Mouse (Mus musculus) G1E-ER4 (cell line): Measurements from ENCODE around the gene Mgst2. TPM values are rescaled to one million over a fixed set of nuclear protein-coding genes. Genes with fewer than 3 reads are reported as not detected.

Experiments
- GATA1 ChIP-seq: IDR thresholded peaks from one replicate; pipeline ENCODE4 v1.8.0; 2012; ENCODE audit warnings: low read length, inconsistent platforms
- polyA plus RNA-seq: library from polyadenylated mRNA; stranded (reverse); fragments of >175 nt; gene quantifications from 2 replicates; pipeline ENCODE4 v1.2.3, GENCODE M21; 2012

Mgst2 gene
- polyA plus RNA-seq, 1 experiment, result 0.13 TPM

DNA sequence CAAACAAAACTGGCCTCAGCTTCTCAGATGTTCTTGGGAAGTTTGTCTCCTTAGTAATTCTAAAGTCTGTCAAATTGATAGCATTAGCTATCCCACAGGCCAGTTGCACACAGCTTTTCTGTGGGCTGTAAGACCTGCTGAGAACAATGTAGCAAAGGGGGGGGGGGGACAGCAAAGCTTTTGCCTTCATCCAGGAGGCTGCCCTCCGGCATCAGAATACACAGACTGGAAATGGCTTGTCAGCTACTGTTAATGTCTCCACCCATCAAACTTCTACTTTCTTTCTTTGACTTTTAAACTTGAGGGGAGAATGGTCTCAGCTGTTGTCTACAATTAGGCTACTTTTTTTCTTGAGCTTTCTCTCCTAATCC, 48.2 kb downstream of the Mgst2 start:
- TF ChIP-seq GATA1, result no peak

DNA sequence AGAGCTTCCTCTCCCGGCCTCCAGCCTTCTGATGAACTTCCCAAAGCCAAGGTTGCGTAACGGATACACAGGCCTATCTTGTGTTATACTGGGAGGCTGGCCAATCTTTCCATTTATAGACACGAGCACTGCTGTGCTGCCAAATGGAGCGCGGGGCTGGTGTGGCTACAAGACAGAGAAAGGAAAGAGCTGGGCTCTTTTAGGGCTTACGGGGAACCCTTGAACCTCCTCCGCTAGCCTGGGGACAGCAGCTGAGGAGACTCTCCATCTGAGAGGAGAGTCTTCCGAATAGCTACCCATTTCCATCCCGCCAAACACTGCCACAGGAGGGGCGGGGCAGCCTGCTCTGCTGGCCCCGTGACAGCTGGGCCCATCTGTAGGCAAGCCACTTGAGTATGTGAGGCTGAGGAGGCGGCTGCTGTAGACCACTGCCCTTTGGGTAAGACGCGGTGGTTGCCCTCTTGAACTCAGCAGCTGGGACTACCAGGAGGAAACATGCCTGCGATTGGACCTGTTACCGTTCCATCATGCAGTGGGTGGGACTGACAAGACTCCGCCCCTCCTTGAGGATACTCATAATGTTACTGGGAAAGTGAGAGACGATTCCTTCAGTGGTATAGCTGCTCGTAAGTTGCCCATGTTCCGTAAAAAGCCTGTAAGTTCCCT, 48.7 kb downstream of the Mgst2 start:
- TF ChIP-seq GATA1, result no peak

DNA sequence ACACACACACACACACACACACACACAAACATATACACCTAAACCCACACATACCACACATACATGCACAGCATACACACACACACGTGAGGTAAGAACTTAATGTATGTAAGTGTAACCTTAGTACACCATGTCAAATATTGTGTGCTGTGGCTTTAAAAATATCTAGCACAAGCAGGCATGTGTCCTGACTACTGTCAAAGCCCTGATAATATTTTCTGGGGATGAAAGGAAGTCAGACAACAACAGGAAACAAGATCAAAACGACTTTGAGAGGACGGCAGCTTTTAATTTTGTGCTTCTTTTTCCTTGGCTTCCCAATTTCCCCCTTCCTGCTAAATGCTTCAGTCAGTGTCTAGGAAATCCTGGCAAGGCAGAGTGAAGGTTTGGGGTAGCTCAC, 52.2 kb downstream of the Mgst2 start:
- TF ChIP-seq GATA1, result no peak

DNA sequence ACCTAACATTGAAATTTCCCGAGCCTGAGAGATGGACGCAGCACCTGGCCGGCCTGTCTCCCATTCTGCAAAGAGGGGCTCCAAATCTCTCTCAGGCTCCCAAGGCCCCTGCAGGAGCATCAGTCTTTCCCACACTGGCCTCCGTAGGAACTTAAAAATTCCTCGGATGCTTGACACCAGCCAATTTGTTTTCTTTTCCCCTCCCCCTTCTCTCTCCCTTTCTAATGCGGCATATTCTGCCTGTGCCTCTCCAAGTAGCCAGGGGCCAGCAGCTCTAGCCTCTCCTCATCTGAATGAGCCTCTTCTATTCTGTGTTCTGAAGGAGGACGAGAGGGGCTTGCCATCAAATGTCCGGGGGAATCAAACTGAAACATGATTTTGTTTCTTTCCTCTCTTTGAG, 53.1 kb downstream of the Mgst2 start:
- no peak for TF ChIP-seq GATA1

DNA sequence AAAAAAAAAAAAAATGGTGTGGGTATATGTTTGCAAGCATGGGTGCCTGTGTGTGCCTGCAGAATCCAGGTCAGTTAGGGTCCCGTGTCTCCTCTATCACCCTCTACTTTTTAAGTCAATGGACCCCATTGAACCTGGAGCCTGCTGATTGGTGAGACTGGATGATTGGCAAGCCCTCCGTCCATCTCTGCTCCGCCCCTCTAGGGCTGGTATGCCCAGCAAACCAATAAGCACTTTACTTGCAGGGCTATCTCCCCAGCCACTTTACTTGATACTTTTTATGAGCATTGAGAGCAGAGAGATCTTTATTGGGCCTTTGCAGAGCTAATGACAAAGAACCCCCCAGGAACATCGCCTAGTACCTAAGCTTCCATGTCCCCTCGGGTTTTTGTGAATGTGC, 54.3 kb downstream of the Mgst2 start:
- TF ChIP-seq GATA1, result no peak

DNA sequence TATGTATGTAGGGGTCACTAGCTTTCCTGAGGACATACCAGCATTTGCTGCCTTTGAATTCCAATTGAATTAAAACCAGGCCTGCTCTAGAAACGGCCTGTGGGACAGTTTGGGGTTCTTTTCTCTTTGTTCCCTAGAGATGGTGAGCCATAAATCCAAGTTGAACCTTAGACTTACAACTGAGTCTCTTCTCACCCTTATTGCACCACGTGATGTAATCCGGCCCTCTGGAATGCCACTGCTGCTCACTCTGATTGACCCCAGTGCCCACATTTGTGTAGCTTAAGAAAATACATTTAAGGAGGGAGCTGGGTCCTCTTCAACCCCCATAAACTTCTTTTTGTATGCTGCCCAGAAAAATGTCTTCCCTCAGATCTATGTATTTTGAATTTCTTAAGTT, 57.3 kb downstream of the Mgst2 start:
- no peak for TF ChIP-seq GATA1

DNA sequence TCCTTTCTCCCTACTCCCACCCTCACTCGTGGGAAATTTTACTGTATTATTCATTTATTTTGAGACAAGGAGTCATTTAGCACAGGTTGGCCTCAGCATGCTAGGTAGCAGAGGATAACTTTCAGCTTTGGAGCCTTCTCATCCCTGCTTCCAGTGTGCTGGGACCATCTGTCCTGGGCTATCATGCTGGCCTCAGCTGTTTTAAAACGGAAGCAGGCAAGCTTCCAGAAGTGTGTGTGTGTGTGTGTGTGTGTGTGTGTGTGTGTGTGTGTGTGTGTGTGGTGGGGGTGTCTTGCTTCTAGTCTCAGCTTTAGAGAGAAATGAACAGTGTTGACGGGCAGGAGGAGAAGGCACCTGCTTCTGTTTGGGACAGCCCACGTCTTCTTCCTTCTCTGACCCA, 57.7 kb downstream of the Mgst2 start:
- no peak for TF ChIP-seq GATA1

DNA sequence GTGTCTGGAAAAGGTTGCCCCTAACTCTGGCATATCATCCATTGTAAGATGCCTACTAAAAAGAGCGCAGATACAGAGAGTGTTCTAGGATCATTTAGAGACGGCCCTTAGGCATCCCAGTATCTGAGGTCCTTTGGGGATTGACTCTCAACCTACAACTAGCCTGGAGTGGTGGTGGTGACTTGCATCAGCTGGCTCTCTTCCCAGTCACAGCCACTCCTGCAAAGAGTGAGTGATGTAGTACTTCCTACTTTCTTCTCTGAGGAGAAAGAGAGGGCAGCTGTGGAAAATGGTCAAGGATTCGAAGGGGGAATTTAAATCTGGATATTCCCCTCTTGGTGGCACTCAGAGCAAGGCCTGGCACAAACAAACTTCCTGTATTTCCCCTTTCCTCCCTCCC, 59.2 kb downstream of the Mgst2 start:
- no peak for TF ChIP-seq GATA1

DNA sequence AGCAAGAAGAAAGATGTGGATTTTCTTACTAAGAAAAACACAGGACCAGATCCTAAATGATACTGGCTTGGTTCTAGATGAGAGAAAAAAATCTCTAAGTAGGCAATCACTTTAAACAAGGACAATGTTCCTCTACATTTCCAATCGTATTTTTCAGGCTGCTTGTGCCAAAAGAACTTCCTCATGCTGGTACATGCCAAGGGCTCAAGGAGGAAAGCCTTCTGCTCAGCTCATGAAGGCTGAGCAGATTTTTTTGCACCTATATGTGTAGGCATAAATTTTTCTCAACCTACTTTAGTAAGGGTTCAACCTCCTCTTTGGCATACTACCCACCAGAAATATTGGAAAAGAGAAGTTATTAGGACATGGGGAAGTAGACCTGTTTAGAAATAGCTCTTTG, 59.8 kb downstream of the Mgst2 start:
- no peak for TF ChIP-seq GATA1

DNA sequence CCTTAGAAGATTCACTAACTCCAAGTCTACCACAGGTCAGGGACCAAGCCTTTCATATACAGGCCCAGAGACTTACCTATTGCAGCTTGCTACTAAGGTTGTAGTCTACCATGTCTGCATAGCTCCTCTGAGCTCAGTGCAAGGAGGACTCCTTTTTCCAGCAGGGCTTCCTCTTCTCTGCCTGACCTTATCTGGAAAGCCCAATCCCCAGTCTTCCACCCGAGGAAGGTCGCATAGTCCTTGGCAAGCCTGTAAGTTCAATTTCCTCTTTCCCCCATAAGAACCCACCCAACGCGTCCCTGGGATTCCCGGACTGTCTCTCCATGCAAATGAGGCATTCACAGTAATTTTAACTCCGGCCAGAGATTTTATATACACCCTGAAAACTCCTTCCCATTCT, 66.1 kb downstream of the Mgst2 start:
- TF ChIP-seq GATA1, result no peak

DNA sequence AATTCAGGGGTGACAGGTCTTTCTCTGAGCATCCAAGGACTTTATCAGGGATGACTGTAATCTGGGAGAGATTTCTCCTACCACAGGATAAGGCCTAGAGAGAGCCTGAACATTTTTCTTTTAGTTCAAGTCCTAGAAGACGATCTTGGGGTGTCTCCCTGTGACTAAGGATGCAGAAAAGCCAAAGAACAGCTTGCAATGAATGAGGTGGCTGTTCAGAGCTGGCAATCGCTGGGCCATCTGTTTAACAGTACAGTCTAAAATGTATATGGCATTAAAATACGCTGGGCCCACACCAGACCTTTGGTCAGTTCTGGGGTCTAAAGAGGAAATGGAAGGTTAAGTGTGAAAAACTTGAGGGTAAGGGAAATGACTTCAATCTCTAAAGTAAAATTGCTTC, 67.3 kb downstream of the Mgst2 start:
- TF ChIP-seq GATA1, result no peak

DNA sequence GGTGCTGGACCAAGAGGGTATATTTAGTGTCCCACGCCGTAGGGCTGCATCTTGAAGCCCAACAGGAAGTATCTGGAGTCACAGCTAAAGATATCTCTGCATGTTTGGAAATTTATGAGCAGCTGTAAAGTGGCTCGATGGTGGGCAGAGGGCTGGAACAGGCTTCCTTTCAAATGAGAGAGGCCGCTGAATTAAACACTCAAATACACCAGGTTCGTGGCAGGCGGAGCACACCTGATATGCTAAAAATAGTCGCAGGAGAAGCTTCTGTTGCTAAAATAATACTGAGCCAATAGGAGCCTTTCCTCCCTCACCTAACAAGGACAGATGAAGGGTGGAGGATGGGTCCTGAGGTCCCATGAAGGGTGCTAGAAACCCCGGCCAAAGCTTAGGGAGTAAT, 67.8 kb downstream of the Mgst2 start:
- no peak for TF ChIP-seq GATA1

DNA sequence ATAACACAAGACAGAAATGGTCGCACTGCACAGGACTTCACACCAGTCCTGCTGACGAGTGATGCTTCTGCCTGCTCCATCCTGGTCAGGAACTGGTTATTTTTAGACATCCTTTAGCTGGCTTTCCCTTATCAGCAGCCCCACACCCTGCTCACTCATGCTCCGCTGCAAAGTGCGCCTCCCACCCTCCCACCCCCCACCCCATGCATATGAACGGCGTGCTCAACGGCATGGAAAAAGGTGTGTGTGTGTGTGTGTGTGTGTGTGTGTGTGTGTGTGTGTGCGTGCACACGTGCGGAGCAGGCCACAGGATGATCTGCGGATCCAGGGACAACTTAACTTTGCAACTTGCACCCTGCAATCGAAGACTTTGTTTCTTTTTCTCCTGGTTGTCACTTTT, 68.3 kb downstream of the Mgst2 start:
- no peak for TF ChIP-seq GATA1

DNA sequence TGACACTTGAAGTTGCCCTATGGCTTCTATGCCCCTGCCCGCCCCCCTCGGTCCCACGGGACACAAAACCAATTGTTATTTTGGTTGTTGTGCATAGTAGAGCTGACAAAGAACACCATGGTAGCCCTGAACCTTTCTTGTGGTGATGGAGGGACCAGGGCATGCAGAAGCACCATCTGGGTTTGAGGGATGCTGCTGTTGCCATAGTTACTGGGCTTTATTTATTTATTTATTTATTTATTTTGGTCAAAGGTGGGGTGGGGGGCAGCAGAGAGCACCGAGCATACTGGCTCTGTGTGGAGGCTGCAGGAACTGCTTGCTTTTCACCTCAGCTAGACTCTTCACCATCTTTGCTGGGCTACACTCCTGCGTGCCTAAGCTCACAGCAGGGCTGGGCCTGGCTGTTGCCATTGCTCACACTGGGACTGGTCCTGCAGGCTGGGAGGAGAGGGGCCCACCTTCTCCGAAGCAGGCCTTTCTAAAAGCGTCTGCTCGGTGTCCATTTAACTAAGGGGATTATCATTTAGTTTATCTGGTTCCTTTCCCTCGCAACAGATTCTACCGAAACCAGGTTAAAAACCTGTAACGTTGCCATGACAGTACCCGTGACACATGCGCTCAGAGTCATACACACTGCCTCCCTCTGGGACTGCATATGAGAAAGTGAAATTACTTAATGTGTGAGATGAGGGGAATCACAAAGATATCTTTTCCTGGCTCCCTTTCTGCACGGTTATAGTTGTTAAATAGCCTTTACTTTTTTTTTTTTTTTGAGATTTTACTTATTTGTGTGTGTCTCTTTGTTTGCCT, 69.2 kb downstream of the Mgst2 start:
- no peak for TF ChIP-seq GATA1

DNA sequence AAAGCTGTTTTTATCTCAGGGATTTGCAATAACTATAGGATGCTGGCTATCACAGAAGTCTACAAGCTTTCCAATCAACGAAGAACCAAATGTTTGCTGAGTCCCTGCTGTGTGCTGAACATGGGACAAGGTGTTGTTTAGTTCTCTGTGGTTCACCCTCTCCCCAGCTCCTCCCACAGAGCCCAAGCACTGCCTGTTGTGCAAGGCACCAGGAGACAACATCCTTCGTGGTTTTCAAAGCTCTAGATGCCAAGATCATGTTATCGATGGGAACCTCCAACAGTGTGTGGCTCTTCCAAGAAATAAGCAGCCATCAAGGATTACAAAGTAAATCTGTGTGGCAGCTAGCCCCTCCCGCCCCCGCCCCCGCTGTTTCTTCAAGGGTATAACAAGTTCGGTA, 70.5 kb downstream of the Mgst2 start:
- TF ChIP-seq GATA1, result no peak

DNA sequence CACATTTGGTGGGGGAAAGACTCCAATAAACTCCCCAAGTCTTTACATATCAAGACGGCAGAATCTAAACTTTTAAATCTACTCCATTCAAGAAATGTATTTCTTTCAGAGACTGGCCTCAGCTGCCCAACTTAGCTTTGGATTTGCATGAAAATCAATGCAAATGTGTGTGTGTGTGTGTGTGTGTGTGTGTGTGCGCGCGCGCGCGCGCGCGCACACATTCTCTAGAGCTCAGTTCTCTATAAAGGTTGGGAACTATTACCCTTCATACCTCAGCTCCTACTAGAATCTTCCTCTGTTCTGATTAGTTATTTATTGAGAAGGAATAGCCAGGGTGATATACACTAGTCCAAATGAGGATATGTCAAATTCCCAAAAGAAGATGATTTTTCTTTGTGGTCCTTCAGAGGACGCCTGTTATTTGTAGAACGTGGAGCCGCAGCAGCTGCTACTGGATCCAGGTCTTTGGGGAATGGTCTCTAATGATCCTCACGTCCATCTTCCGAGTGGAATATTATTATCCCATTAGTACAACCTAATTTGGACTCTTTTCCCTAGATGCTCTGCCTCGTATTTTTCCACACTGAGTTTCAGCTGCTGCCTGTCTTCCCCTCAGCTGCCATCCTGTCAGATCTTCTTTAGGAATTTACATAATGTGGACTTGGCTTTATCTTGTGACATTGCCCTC, 71.9 kb downstream of the Mgst2 start:
- TF ChIP-seq GATA1, result no peak

Other genes with a start within 250 kb of the Mgst2 start
- 8.5 and 16.1 TPM in 2 replicates for gene Naa15, start 245.2 kb upstream of the Mgst2 start, polyA plus RNA-seq
- 2.2 and 3.9 TPM in 2 replicates for gene Rab33b, start 176.4 kb upstream of the Mgst2 start, polyA plus RNA-seq
- gene Setd7, start 99.5 kb upstream of the Mgst2 start, polyA plus RNA-seq, result 7.4 and 7.6 TPM in 2 replicates